Mouse (Mus musculus) ES-E14 (cell line): Measurements from ENCODE around the gene Galc. TPM values are rescaled to one million over a fixed set of nuclear protein-coding genes. Genes with fewer than 3 reads are reported as not detected.

Source experiments
- DNase-seq: peaks from one replicate; pipeline ENCODE4 v3.0.0-alpha.2; 2013; ENCODE audit warnings: low read depth, low spot score
- H3K27ac ChIP-seq: 2 replicates; pipeline ENCODE4 v1.5.1; 2012; ENCODE audit warnings: low read depth, mild to moderate bottlenecking, low read length, moderate library complexity, mixed read lengths; ENCODE audit not compliant: poor library complexity, insufficient read depth, severe bottlenecking
- H3K36me3 ChIP-seq: 2 replicates; pipeline ENCODE4 v1.6.1; 2012; ENCODE audit warnings: mild to moderate bottlenecking, low read length, moderate library complexity, mixed read lengths; ENCODE audit not compliant: control insufficient read depth, poor library complexity, insufficient read depth, severe bottlenecking
- H3K4me1 ChIP-seq, 2 experiments: fragments of 150-350 bp in 1 of 2; sonication (generic) in 1 of 2; 2 replicates each; pipeline ENCODE4 v1.6.1; 2012; ENCODE audit warnings: low read length in 2 of 2, mild to moderate bottlenecking in 1 of 2, mixed read lengths in 1 of 2; ENCODE audit not compliant: control insufficient read depth in 2 of 2, insufficient read depth in 2 of 2, poor library complexity in 1 of 2
- H3K4me3 ChIP-seq, 2 experiments: fragments of 150-350 bp in 1 of 2; sonication (generic) in 1 of 2; 2 replicates each; pipeline ENCODE4 v1.5.1; 2012; ENCODE audit warnings: low read length in 2 of 2, low read depth in 1 of 2, mild to moderate bottlenecking in 1 of 2, mixed read lengths in 1 of 2; ENCODE audit not compliant: insufficient read depth in 1 of 2, poor library complexity in 1 of 2, severe bottlenecking in 1 of 2
- H3K9ac ChIP-seq: 2 replicates; pipeline ENCODE4 v1.6.1; 2012; ENCODE audit warnings: low read depth, mild to moderate bottlenecking, low read length, mixed read lengths; ENCODE audit not compliant: poor library complexity, insufficient read depth, severe bottlenecking
- H3K9me3 ChIP-seq: fragments of 150-350 bp; sonication (generic); 2 replicates; pipeline ENCODE4 v1.6.1; 2012; ENCODE audit warnings: low read depth, mild to moderate bottlenecking, low read length; ENCODE audit not compliant: control insufficient read depth, insufficient read depth
- CHD2 ChIP-seq: IDR thresholded peaks from 2 replicates; pipeline ENCODE4 v1.6.1; 2014; ENCODE audit warnings: mild to moderate bottlenecking, low read depth, low read length, inconsistent platforms
- HCFC1 ChIP-seq: IDR thresholded peaks from 2 replicates; pipeline ENCODE4 v1.6.1; 2012; ENCODE audit warnings: low read length, inconsistent platforms, borderline replicate concordance; ENCODE audit not compliant: insufficient read depth
- MAFK ChIP-seq: IDR thresholded peaks from 2 replicates; pipeline ENCODE4 v1.6.1; 2014; ENCODE audit warnings: mild to moderate bottlenecking, low read depth, low read length, inconsistent platforms; ENCODE audit not compliant: insufficient read depth
- ZC3H11A ChIP-seq: IDR thresholded peaks from 2 replicates; pipeline ENCODE4 v1.6.1; 2012; ENCODE audit warnings: low read depth, mild to moderate bottlenecking, inconsistent platforms, low read length, borderline replicate concordance
- ZNF384 ChIP-seq: IDR thresholded peaks from 2 replicates; pipeline ENCODE4 v1.6.1; 2012; ENCODE audit warnings: low read depth, low read length, inconsistent platforms
- in situ Hi-C, 2 experiments: fragments of 600-800 bp; cut with MboI; formaldehyde crosslinking; loops; one replicate each; pipeline ENCODE4 v1.15.1; 2025; ENCODE audit warnings: low sequenced_read_pairs in 2 of 2, inconsistent platforms in 1 of 2; ENCODE audit not compliant: unreplicated experiment in 2 of 2
- total RNA-seq: library from RNA; depleted of rRNA; stranded (reverse); fragments of 300-350 nt; gene quantifications from 2 replicates; pipeline ENCODE4 v1.2.3, GENCODE M21; 2012

The Galc gene
- total RNA-seq, 1 experiment = 7.5 TPM

DNA sequence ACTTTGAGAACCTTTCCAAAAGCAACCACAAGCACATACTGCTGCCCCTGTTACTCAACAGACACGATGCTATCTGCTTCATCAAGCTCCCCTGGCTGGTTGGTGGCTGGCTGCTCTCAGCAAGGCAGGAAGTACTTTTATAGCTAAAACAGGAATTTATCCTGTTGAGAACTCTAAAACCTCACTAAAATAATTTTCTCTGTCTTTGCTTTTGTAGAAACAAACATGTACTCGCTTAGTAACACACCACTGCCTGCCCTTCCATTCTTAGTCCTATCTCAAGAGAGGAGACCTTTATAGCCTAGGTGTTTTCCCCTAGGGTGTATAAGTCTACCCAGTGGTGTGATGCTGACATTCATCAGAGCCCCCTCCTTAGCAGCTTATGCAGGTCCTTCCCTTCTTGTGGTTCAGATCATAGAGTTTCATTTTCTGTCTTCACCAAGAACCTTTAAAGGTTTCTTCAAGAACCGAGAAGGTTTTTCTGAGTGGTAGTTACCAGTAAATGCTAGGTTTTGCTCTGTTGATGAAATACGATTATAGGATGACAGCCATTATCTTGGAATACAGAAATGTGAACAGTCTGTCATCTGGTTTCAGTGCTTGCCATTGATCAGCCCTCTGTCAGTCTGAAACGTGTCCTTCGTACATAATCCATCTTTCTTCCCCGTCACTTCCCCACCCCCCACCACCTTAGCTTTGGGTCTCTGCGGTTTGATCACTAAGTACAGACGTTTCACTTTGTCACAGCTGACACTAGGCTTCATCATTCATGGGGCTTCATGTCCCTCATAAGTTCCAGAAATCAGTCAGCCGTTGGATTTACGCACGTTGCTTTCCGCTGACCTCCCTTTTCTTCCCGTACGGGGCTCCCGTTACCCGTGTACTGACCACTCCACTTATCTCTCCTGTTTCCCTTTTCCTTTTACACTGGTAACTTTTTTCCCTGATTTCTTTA lies 10.8 kb upstream of the Galc start:
- DNase-seq = no peak
- H3K4me3 ChIP-seq = no peak overlapping the region
- H3K9ac ChIP-seq = no peak overlapping the region
- H3K4me1 ChIP-seq = no peaks in the 10 kb centered on the region
- no peaks in the 10 kb centered on the region for H3K9me3 ChIP-seq
- in situ Hi-C loops = no loop called here
- no peak for TF ChIP-seq ZNF384
- no peak for TF ChIP-seq ZC3H11A
- TF ChIP-seq HCFC1 = no peak
- TF ChIP-seq MAFK = no peak
- TF ChIP-seq CHD2 = no peak
- H3K36me3 ChIP-seq = no peaks in the 10 kb centered on the region
- no peak overlapping the region for H3K27ac ChIP-seq

DNA sequence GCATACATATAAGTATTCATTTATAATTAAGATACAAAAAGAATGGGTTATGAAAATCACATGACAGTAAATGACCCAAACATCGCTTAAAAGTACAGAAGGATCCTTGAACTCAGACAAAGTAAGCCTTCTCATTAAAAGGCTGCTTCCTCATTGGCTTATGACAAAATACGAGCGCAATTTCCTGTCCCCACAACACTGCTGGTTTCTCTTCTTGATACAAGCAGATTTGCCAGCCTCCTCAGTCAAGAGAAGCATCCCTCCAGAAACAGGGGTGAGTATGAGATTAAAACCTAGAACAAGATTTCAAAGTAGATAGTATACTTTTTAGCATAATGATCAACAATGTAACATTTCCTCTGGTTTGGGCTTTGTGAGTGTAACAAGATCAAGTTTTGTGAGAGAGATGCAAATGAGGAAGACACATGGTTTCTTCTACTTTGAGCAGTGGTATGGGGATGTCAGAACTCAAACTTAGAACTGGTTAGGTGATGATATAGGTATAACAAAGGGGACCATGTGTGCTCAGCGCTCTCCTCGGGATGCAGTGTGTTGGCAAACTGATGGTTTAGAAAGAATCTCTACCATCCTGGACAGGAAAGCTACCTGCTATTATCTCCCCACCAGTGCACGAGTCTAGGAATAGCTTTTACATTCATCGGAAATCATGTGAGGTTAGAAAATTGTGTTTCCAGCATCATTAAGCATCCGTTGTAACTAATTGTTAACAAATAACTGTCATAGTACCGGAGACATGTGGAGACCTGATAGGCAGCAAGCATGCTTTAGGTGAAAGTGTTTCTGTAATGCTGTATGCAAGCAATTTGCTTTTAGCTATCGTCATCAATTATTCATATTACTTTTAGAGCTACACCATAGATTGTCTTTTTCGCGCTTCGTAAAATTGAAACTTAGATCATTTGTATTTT lies 9.4 kb upstream of the Galc start, which contains the start of gene Gpr65:
TSS of gene Gpr65 (plus strand) at position 195 of the 929 bp plus-strand sequence.
- no peak within 1 kb of the TSS for H3K4me3 ChIP-seq
- in situ Hi-C loops = no loop called here
- H3K9ac ChIP-seq = no peak within 1 kb of the TSS
- DNase-seq = no peak
- no peak within 1 kb of the TSS for H3K27ac ChIP-seq
- H3K36me3 ChIP-seq = no peaks in the 10 kb centered on the region
- TF ChIP-seq HCFC1 = no peak
- TF ChIP-seq ZNF384 = no peak
- TF ChIP-seq CHD2 = no peak
- TF ChIP-seq ZC3H11A = no peak
- no peak for TF ChIP-seq MAFK
- no peaks in the 10 kb centered on the region for H3K9me3 ChIP-seq
- no peaks in the 10 kb centered on the region for H3K4me1 ChIP-seq

DNA sequence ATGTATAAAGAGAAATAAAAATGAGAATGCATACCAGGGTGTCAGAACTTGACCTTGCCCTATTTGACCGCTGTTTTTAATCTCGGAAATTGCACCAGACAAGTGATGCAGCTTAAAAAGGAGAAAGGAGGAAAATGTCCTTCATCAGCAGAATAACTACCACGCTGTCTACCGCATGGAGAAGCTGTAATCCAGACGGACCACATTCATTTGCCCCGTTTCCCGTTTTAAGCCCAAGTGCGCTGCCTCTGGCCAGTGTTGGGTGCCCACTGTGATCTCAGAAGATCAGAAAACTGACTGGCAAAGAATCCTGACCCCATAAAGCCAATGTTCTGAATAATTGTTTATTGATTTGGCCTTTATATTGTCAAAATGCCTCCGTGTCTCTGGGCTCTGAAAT lies 6.4 kb upstream of the Galc start:
- Histone ChIP-seq H3K4me1 (no peaks in the 10 kb centered on the region), H3K27ac (no peak overlapping the region), H3K4me3 (no peak overlapping the region), H3K9me3 (no peaks in the 10 kb centered on the region), H3K9ac (no peak overlapping the region), H3K36me3 (no peaks in the 10 kb centered on the region)
- DNase-seq = no peak
- in situ Hi-C loops = no loop called here
- TF ChIP-seq ZC3H11A (no peak), ZNF384 (no peak), HCFC1 (no peak)

DNA sequence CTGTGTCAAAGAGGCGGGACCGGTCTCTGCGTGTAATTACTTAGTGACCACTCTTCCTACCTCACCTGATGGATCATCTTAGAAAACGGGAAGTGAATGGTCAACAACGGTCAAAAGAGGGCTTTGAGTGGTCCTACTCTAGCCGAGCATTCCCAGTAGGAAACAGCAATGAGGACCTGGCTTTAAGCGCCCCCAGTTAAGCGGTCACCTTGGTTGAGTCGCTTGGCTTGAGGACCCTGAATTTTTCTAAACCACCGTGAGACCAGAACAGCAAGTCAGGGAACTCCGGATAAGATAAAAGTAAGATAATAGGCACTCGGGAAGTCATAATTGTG lies 226 bp upstream of the Galc start:
- Histone ChIP-seq H3K9ac (no peak overlapping the region; the same call in 1 of the 2 replicates), H3K4me1 (0 out of 4 replicates have a peak, but pooled peaks cover 0 to 2% of the 10 kb centered on the region in 2 experiments), H3K27ac (no peak overlapping the region), H3K36me3 (no peaks in the 10 kb centered on the region), H3K4me3 (peak overlapping the region; percentile 95 to 97), H3K9me3 (no peaks in the 10 kb centered on the region)
- DNase-seq = no peak
- in situ Hi-C loops = no loop called here
- TF ChIP-seq ZC3H11A (no peak), CHD2 (no peak), ZNF384 (no peak), MAFK (no peak)
